Mouse (Mus musculus) small intestine, adult 2 months (tissue): ENCODE results near the gene Trp73.

Experiments
- CTCF ChIP-seq: fragments of 200-500 bp; IDR thresholded peaks from 2 replicates; pipeline ENCODE4 v1.5.1; 2012; ENCODE audit warnings: low read depth, mild to moderate bottlenecking, control low read depth, inconsistent platforms, low read length, moderate library complexity, mixed read lengths; ENCODE audit not compliant: insufficient replicate concordance, insufficient read length; ENCODE audit errors: extremely low read depth
- POLR2A ChIP-seq: fragments of 200-500 bp; IDR thresholded peaks from 2 replicates; pipeline ENCODE4 v1.6.1; 2012; ENCODE audit warnings: low read depth, mild to moderate bottlenecking, control low read depth, inconsistent platforms, low read length, moderate library complexity

DNA sequence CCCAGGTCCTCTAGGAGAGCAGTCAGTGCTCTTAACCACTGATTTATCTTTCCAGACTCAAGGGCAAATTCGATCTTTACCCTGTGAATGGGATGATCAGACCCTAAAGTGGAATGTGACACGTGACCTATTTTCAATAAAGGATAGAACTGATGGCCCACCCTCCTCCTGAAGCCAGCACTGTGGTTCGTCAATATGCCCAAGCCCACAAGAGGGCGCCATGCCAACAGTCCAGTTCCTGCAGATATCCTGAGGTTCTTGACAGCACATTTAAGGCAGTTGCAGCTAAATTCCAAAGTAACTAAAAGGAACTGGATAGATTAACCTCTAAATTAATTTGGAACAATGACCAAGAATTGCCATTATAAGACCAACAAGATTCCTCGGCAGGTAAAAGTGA, 27.0 kb upstream of the Trp73 start:
- TF ChIP-seq POLR2A (no peak), CTCF (peak; percentile 59; the same call in 1 of the 2 replicates)
